Comparison of ENCODE assay signal across 8 mouse cellular contexts in the genomic region with DNA sequence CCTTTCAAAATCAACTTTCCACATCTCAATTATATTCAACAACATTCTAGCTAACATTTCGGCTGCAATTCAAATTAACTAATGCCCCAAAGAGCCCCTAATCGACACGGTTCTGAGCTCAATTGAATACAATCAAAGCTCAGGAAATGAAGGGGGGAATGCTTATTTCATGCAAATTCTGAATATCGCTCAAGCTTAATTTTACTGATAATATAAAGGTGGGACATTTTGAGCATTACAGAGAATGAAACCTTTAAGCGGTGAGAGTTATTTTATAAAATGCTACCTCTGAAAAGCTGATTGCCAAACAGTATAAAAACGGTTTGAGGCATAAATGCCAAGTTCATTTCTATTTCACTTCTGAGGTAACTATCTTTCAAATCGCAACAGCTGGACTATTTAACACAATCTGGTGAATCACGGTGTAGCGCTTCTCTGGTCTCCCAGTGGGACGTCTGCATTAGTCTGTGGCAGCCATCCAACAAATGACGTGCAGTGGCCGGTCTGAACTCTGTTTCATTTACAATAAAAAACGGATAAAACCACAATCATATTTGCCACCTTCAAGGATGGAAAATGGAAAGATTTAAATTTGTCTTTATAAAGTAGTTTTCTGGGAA. TPM values are rescaled to one million over a fixed set of nuclear protein-coding genes. Genes with fewer than 3 reads are reported as not detected.
DNase-seq lines count a peak whose midpoint lies in the region; ATAC-seq and TF ChIP-seq lines count a peak whose summit lies in the region.

No protein-coding gene starts in this region.

- WGBS in kidney, embryonic 16.5 days, result 45% methylated on average over 13 of the region's 13 CpGs
- WGBS in kidney, adult 2 months, result 64% methylated on average over 13 of the region's 13 CpGs
- 10% methylated on average over 13 of the region's 13 CpGs for WGBS in forebrain, embryonic 13.5 days
- WGBS in limb, embryonic 14.5 days, result 31% methylated on average over 13 of the region's 13 CpGs

- no peaks in the 10 kb centered on the region for H3K36me3 ChIP-seq in kidney, embryonic 16.5 days (ENCODE audit: insufficient read depth, low read length)
- no peaks in the 10 kb centered on the region for H3K36me3 ChIP-seq in kidney, adult 2 months (ENCODE audit: control insufficient read depth, insufficient read depth, low read length)
- H3K36me3 ChIP-seq in forebrain, embryonic 13.5 days (ENCODE audit: poor library complexity, severe bottlenecking), result no peaks in the 10 kb centered on the region
- no peaks in the 10 kb centered on the region for H3K36me3 ChIP-seq in limb, embryonic 14.5 days (ENCODE audit: control insufficient read depth, insufficient read depth, low read length)

- no peaks in the 10 kb centered on the region for H3K27me3 ChIP-seq in kidney, embryonic 16.5 days (ENCODE audit: insufficient read depth, low read length)
- no peaks in the 10 kb centered on the region for H3K27me3 ChIP-seq in kidney, adult 2 months (replicated peaks; ENCODE audit: control insufficient read depth, insufficient read depth, low read length)
- H3K27me3 ChIP-seq in forebrain, embryonic 13.5 days, result peaks cover 83% of the 10 kb centered on the region
- H3K27me3 ChIP-seq in limb, embryonic 14.5 days (ENCODE audit: control insufficient read depth, insufficient read depth, low read length), result no peaks in the 10 kb centered on the region

- 0 out of 2 replicates have a peak, but pooled peaks cover 4% of the 10 kb centered on the region for H3K4me1 ChIP-seq in kidney, embryonic 16.5 days (ENCODE audit: insufficient read depth, low read length)
- no peaks in the 10 kb centered on the region for H3K4me1 ChIP-seq in kidney, adult 2 months (ENCODE audit: control insufficient read depth, insufficient read depth, low read length)
- H3K4me1 ChIP-seq in forebrain, embryonic 13.5 days, result peaks cover 21% of the 10 kb centered on the region
- peaks cover 6% of the 10 kb centered on the region; the same call in 1 of the 2 replicates for H3K4me1 ChIP-seq in limb, embryonic 14.5 days (ENCODE audit: control insufficient read depth, insufficient read depth, low read length)

- no peak for DNase-seq in kidney, adult 2 months
- DNase-seq in 3134 (ENCODE audit: extremely low read depth, insufficient read length, low spot score) (peak; percentile 28), NIH3T3 (ENCODE audit: low read depth) (peak; percentile 91)
- DNase-seq in limb, embryonic 14.5 days (ENCODE audit: low spot score), result peak; percentile 70
- no peak for DNase-seq in natural killer cell, adult 2 months (ENCODE audit: low spot score in 2 of 2)
- DNase-seq in spleen, postnatal 10 days (ENCODE audit: low spot score in 2 of 2), result no peak

- no peak for TF ChIP-seq CTCF in kidney, adult 2 months (conservative IDR thresholded peaks at IDR 0.05; ENCODE audit: insufficient read depth, insufficient read length, low read depth, low read length)

- H3K9me3 ChIP-seq in kidney, embryonic 16.5 days (ENCODE audit: low read length), result no peaks in the 10 kb centered on the region
- no peaks in the 10 kb centered on the region for H3K9me3 ChIP-seq in forebrain, embryonic 13.5 days (replicated peaks)
- no peaks in the 10 kb centered on the region for H3K9me3 ChIP-seq in limb, embryonic 14.5 days (ENCODE audit: control insufficient read depth, low read length)

- no peak overlapping the region for H3K9ac ChIP-seq in kidney, embryonic 16.5 days (replicated peaks; ENCODE audit: low read length)
- 0 out of 2 replicates have a peak overlapping the region, but pooled peaks have one; percentile 3 for H3K9ac ChIP-seq in forebrain, embryonic 13.5 days
- no peak overlapping the region for H3K9ac ChIP-seq in limb, embryonic 14.5 days (ENCODE audit: low read depth, low read length, severe bottlenecking)

- no peak for TF ChIP-seq POLR2A in kidney, adult 2 months (IDR thresholded peaks at IDR 0.05; ENCODE audit: low read depth, low read length)
- TF ChIP-seq POLR2A in limb, embryonic 14.5 days (IDR thresholded peaks at IDR 0.05; ENCODE audit: borderline replicate concordance, extremely low read depth, insufficient read depth, insufficient read length), result no peak

- H3K4me2 ChIP-seq in kidney, embryonic 16.5 days (replicated peaks; ENCODE audit: low read depth, low read length), result peak overlapping the region; percentile 33
- H3K4me2 ChIP-seq in forebrain, embryonic 13.5 days, result peak overlapping the region; percentile 39
- peak overlapping the region; percentile 18 for H3K4me2 ChIP-seq in limb, embryonic 14.5 days (replicated peaks; ENCODE audit: low read depth, low read length, severe bottlenecking)

- H3K4me3 ChIP-seq in kidney, embryonic 16.5 days (ENCODE audit: low read length), result peak overlapping the region; percentile 9; the same call in 1 of the 2 replicates
- H3K4me3 ChIP-seq in kidney, adult 2 months (ENCODE audit: insufficient read depth, low read depth, low read length), result no peak overlapping the region
- H3K4me3 ChIP-seq in forebrain, embryonic 13.5 days, result 0 out of 2 replicates have a peak overlapping the region, but pooled peaks have one; percentile 13
- no peak overlapping the region for H3K4me3 ChIP-seq in limb, embryonic 14.5 days (replicated peaks; ENCODE audit: low read length)

- no peak overlapping the region for H3K27ac ChIP-seq in kidney, embryonic 16.5 days (ENCODE audit: low read length)
- H3K27ac ChIP-seq in kidney, adult 2 months (ENCODE audit: insufficient read depth, low read depth, low read length), result no peak overlapping the region
- H3K27ac ChIP-seq in forebrain, embryonic 13.5 days, result no peak overlapping the region
- H3K27ac ChIP-seq in limb, embryonic 14.5 days (replicated peaks; ENCODE audit: low read depth, low read length), result no peak overlapping the region

- ATAC-seq in kidney, embryonic 16.5 days (ENCODE audit: low FRiP score, low TSS enrichment), result no peak
- ATAC-seq in forebrain, embryonic 13.5 days, result no peak
- no peak for ATAC-seq in limb, embryonic 14.5 days (ENCODE audit: low FRiP score, low read depth)

RNA-seq across cellular contexts. Expression of a gene that starts 36.1 kb away (rescaled TPM):
- polyA plus RNA-seq in kidney, embryonic 16.5 days (2015; fragmentation: Nextera tagmentation; extraction: Ambion mirVana), result 18.1 TPM in 2 replicates
- polyA plus RNA-seq in kidney, adult 2 months (2012; rRNA removed), result 17.9 and 21.6 TPM in 2 replicates
- 18.7 and 19.0 TPM in 2 replicates for polyA plus RNA-seq in forebrain, embryonic 13.5 days (2015; fragmentation: Nextera tagmentation; extraction: Ambion mirVana)
- polyA plus RNA-seq in limb, embryonic 14.5 days (2012; rRNA removed), result 6.1 and 7.7 TPM in 2 replicates
- polyA plus RNA-seq in limb, embryonic 14.5 days (2014; fragmentation: Nextera tagmentation; extraction: Ambion mirVana), result 2.3 and 2.4 TPM in 2 replicates

RNA-seq across cellular contexts. Expression of a gene that starts 36.3 kb away (rescaled TPM):
- 0.64 and 0.85 TPM in 2 replicates for polyA plus RNA-seq in kidney, embryonic 16.5 days (2015; fragmentation: Nextera tagmentation; extraction: Ambion mirVana)
- 0.08 and 0.31 TPM in 2 replicates for polyA plus RNA-seq in kidney, adult 2 months (2012; rRNA removed)
- polyA plus RNA-seq in forebrain, embryonic 13.5 days (2015; fragmentation: Nextera tagmentation; extraction: Ambion mirVana), result 1.5 and 1.7 TPM in 2 replicates
- polyA plus RNA-seq in limb, embryonic 14.5 days (2012; rRNA removed), result 0.28 and 0.31 TPM in 2 replicates
- 0.17 and 0.19 TPM in 2 replicates for polyA plus RNA-seq in limb, embryonic 14.5 days (2014; fragmentation: Nextera tagmentation; extraction: Ambion mirVana)

Comparison
In these comparisons a context has a peak if more than half of its experiments do, and no peak if none do; other contexts are left out.
1. H3K4me3 ChIP-seq: peak in kidney, embryonic 16.5 days (single experiment) and forebrain, embryonic 13.5 days (single experiment); none in kidney, adult 2 months (single experiment) and limb, embryonic 14.5 days (single experiment).
2. DNase-seq: peak in 3134 (single experiment), NIH3T3 (single experiment) and limb, embryonic 14.5 days (single experiment); none in kidney, adult 2 months (single experiment), natural killer cell, adult 2 months (0 of 2) and spleen, postnatal 10 days (0 of 2).
3. Peak in every context shown above with its lines, with median percentiles within 50 percentile points of each other: H3K4me2 ChIP-seq.